Mouse (Mus musculus) midbrain, embryonic 14.5 days (tissue): ENCODE results near the gene Galnt2. TPM values are rescaled to one million over a fixed set of nuclear protein-coding genes. Genes with fewer than 3 reads are reported as not detected.

ENCODE experiments used
- ATAC-seq: fragments of 200-750 bp; cut with Nextera tagmentation; 2 replicates; pipeline ENCODE4 v1.8.0; 2017; ENCODE audit warnings: moderate number of reproducible peaks, moderate library complexity; ENCODE audit not compliant: low FRiP score, low TSS enrichment
- DNase-seq: peaks from one replicate; pipeline ENCODE4 v3.0.0-alpha.2; 2015
- H3K27ac ChIP-seq: fragments of 300-500 bp; sonication (generic); replicated peaks from 2 replicates; pipeline ENCODE4 v1.5.1; 2014; ENCODE audit warnings: mild to moderate bottlenecking, low read depth, low read length, moderate library complexity
- H3K27me3 ChIP-seq: fragments of 300-500 bp; sonication (generic); 2 replicates; pipeline ENCODE4 v1.6.1; 2014; ENCODE audit warnings: low read length, control low read depth, mixed read lengths; ENCODE audit not compliant: control insufficient read depth, insufficient read depth
- H3K36me3 ChIP-seq: fragments of 300-500 bp; sonication (generic); 2 replicates; pipeline ENCODE4 v1.6.1; 2014; ENCODE audit warnings: low read length, control low read depth; ENCODE audit not compliant: control insufficient read depth, insufficient read depth
- H3K4me1 ChIP-seq: fragments of 300-500 bp; sonication (generic); 2 replicates; pipeline ENCODE4 v1.6.1; 2014; ENCODE audit warnings: mild to moderate bottlenecking, antibody characterized with exemption, low read length, control low read depth; ENCODE audit not compliant: control insufficient read depth, insufficient read depth
- H3K4me2 ChIP-seq: fragments of 300-500 bp; sonication (generic); 2 replicates; pipeline ENCODE4 v1.6.1; 2014; ENCODE audit warnings: mild to moderate bottlenecking, low read length, moderate library complexity
- H3K4me3 ChIP-seq: fragments of 300-500 bp; sonication (generic); replicated peaks from 2 replicates; pipeline ENCODE4 v1.5.1; 2014; ENCODE audit warnings: low read depth, low read length
- H3K9ac ChIP-seq: fragments of 300-500 bp; sonication (generic); replicated peaks from 2 replicates; pipeline ENCODE4 v1.6.1; 2014; ENCODE audit warnings: mild to moderate bottlenecking, low read length, moderate library complexity
- H3K9me3 ChIP-seq: fragments of 300-500 bp; sonication (generic); 2 replicates; pipeline ENCODE4 v1.6.1; 2016; ENCODE audit warnings: low read length, control low read depth, mixed read lengths; ENCODE audit not compliant: control insufficient read depth
- WGBS: fragments of 180-500 bp; shearing (Covaris S2); extraction: QIAGEN DNeasy Blood & Tissue Kit; methylation state at CpG from one replicate; pipeline ENCODE4 v1.1.7; 2014; 5-methylcytosine and 5-hydroxymethylcytosine counted together
- polyA plus RNA-seq: library from polyadenylated mRNA; unstranded; fragments of >200 nt; fragmentation: Nextera tagmentation; extraction: Ambion mirVana; gene quantifications from 2 replicates; pipeline ENCODE4 v1.2.1, GENCODE M21; 2014

Galnt2 gene
- polyA plus RNA-seq, 1 experiment from 2014 or later, result 70.1 TPM

- Histone ChIP-seq H3K9ac (no peak overlapping the region), H3K27me3 (no peaks in the 10 kb centered on the region), H3K36me3 (peaks cover 89% of the 10 kb centered on the region), H3K4me2 (no peak overlapping the region), H3K4me1 (no peaks in the 10 kb centered on the region), H3K27ac (no peak overlapping the region), H3K9me3 (no peaks in the 10 kb centered on the region), H3K4me3 (no peak overlapping the region)
- 89% methylated on average over 3 of the region's 3 CpGs for WGBS
- no peak for ATAC-seq
- DNase-seq, result no peak
Observed at GRCm38 (mm10) chr8:124339742-124340141, 108.6 kb downstream of the Galnt2 start.

GRCm38 (mm10) chr8:124340360-124341068, 109.3 kb downstream of the Galnt2 start:
- no peak overlapping the region for H3K9ac ChIP-seq
- WGBS, result 58% methylated on average over 17 of the region's 17 CpGs
- H3K4me1 ChIP-seq, result no peaks in the 10 kb centered on the region
- peaks cover 89% of the 10 kb centered on the region for H3K36me3 ChIP-seq
- 0 out of 2 replicates have a peak overlapping the region, but pooled peaks have one; percentile 45 for H3K27ac ChIP-seq
- no peak overlapping the region for H3K4me2 ChIP-seq
- H3K9me3 ChIP-seq, result no peaks in the 10 kb centered on the region
- H3K27me3 ChIP-seq, result no peaks in the 10 kb centered on the region
- DNase-seq, result peak; percentile 38
- peak; percentile 24; the same call in 1 of the 2 replicates for ATAC-seq
- no peak overlapping the region for H3K4me3 ChIP-seq

DNA sequence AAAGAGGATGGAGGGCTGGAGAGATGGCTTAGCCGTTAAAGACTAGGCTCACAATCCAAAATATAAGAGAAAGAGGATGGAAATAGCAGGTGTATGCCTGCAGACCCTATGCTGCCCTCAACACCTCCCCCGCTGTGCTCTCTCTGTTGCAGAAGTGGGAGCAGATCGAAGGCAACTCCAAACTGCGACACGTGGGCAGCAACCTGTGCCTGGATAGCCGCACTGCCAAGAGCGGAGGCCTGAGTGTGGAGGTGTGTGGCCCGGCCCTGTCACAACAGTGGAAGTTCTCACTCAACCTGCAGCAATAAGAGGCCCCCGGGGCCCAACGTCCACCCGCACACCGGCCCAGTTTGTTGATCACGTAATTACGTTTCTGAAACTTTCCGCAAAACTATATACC, 112.0 kb downstream of the Galnt2 start:
- no peak for DNase-seq
- WGBS, result 96% methylated on average over 15 of the region's 15 CpGs
- no peaks in the 10 kb centered on the region for H3K9me3 ChIP-seq
- H3K4me1 ChIP-seq, result no peaks in the 10 kb centered on the region
- H3K27ac ChIP-seq, result no peak overlapping the region
- no peak overlapping the region for H3K4me3 ChIP-seq
- H3K36me3 ChIP-seq, result peaks cover 68% of the 10 kb centered on the region
- H3K27me3 ChIP-seq, result no peaks in the 10 kb centered on the region
- no peak overlapping the region for H3K4me2 ChIP-seq
- no peak overlapping the region for H3K9ac ChIP-seq
- no peak for ATAC-seq

- Histone ChIP-seq H3K9me3 (no peaks in the 10 kb centered on the region), H3K4me2 (no peak overlapping the region), H3K4me3 (no peak overlapping the region), H3K4me1 (no peaks in the 10 kb centered on the region), H3K9ac (no peak overlapping the region), H3K27ac (no peak overlapping the region), H3K36me3 (peaks cover 60% of the 10 kb centered on the region), H3K27me3 (no peaks in the 10 kb centered on the region)
- DNase-seq (no peak), ATAC-seq (no peak)
- WGBS, result 91% methylated on average over 12 of the region's 12 CpGs
Observed at GRCm38 (mm10) chr8:124343991-124344390, 112.8 kb downstream of the Galnt2 start.

DNA sequence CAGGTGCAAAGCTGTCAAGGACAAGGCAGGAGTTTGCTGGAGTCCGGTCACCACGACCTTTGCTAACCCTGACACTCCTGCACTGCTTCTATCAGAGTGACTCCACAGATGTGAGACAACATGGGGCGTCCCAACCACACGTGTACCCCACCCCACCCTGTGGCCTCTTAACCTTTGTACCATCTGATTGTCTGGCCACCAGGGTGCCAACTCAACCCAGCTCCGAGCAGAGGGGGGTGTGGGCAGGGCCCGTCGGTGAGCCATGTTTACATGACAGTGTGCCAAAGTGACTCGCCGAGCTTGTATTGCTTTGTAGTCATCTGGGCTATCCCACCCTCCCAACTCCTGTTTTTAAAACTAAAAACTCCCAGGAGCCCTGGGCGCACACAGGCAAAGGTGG, 113.9 kb downstream of the Galnt2 start:
- 85% methylated on average over 10 of the region's 10 CpGs for WGBS
- H3K36me3 ChIP-seq, result peaks cover 53% of the 10 kb centered on the region
- ATAC-seq, result no peak

DNA sequence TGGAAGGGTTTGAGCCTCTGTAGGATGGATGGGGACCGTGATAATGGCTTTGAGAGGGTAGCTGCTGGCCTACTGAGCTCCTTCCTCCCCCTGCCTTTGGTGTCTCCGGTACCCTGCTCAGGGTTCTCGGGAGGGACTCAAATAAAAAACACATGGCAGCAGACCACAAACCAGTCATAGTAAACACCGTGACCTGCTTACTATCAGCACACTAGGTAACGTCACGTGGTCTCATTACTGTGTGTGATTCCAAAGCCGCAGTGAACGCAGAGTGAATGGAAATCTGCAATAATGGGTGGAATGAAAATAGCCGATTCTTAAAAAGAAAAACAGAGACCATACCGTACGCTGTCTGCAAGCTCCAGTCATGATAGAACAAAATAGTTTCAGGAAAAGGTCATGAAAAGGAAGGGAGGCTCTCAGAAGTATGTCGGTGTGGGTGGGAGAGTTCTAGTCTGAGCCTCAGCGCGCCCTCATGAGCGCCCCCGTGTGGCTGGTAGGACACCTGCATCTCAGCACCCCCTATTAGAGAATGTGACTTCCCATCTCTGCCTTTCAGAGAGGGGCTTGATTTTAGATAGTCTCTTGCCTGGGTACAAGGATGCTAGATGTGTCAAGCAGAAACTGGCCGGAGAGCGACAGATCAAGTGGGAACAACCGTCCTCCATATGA, 115.8 kb downstream of the Galnt2 start:
- H3K27ac ChIP-seq, result no peak overlapping the region
- 48% methylated on average over 19 of the region's 19 CpGs for WGBS
- no peaks in the 10 kb centered on the region for H3K4me1 ChIP-seq
- no peak for ATAC-seq
- no peak overlapping the region for H3K9ac ChIP-seq
- peak; percentile 87 for DNase-seq
- H3K9me3 ChIP-seq, result no peaks in the 10 kb centered on the region
- no peak overlapping the region for H3K4me2 ChIP-seq
- no peak overlapping the region for H3K4me3 ChIP-seq
- H3K27me3 ChIP-seq, result no peaks in the 10 kb centered on the region
- peaks cover 36% of the 10 kb centered on the region for H3K36me3 ChIP-seq

More for the DNA sequence above, 113.9 kb downstream of the Galnt2 start:
- Histone ChIP-seq H3K9me3 (no peaks in the 10 kb centered on the region), H3K27me3 (no peaks in the 10 kb centered on the region), H3K4me1 (no peaks in the 10 kb centered on the region), H3K4me3 (no peak overlapping the region), H3K4me2 (no peak overlapping the region), H3K27ac (no peak overlapping the region), H3K9ac (no peak overlapping the region)
- DNase-seq, result no peak

- Histone ChIP-seq H3K27ac (no peak overlapping the region), H3K4me2 (no peak overlapping the region), H3K27me3 (no peaks in the 10 kb centered on the region), H3K9me3 (no peaks in the 10 kb centered on the region), H3K9ac (no peak overlapping the region), H3K4me1 (no peaks in the 10 kb centered on the region), H3K4me3 (no peak overlapping the region), H3K36me3 (peaks cover 30% of the 10 kb centered on the region)
- DNase-seq, result no peak
- 36% methylated on average over 1 of the region's 1 CpGs for WGBS
- no peak for ATAC-seq
Observed at GRCm38 (mm10) chr8:124348087-124348486, 116.9 kb downstream of the Galnt2 start.

DNA sequence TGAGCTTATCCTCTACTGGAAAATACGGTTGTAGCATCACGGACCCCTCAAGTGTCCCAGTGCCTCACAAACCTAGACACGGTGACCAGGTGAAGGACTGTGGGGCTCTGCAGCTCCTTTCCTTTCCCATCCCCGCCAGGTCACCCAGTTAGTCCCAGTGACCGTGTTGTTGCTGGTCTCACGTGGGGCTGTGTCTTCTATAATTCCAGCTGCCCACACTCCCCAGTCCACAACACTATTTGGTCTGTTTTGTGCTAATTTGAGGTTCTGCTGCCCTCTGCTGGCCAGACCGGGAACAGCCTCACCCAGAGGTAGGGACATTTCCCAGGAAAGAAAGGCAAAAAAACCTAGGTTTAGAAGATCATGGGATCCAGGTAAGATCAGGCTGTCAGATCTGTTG, 118.5 kb downstream of the Galnt2 start:
- Histone ChIP-seq H3K4me2 (no peak overlapping the region), H3K27me3 (no peaks in the 10 kb centered on the region), H3K4me3 (no peak overlapping the region), H3K27ac (no peak overlapping the region), H3K36me3 (peaks cover 14% of the 10 kb centered on the region), H3K4me1 (no peaks in the 10 kb centered on the region), H3K9me3 (no peaks in the 10 kb centered on the region), H3K9ac (no peak overlapping the region)
- ATAC-seq, result peak; percentile 53; the same call in 1 of the 2 replicates
- WGBS, result 37% methylated on average over 7 of the region's 7 CpGs
- peak; percentile 90 for DNase-seq

DNA sequence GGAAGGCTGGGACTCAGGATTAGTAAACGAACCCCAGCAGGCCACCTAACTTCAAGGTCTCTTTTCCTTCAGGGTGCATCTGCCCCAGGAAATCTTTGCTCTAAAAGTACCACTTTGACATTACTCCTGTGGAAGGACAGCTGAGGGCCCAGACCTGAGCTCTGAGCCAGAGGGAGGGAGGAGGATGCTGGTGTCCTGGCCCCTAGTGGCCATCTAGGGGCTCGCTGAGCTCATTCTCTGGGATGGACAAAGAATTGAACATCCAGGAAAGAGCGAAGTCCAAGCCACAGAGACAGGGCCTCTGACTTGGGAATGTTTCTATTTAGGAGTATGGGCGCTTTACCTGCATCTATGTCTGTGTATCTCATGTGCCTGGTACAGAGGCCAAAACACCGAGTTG, 120.4 kb downstream of the Galnt2 start:
- no peak overlapping the region for H3K4me2 ChIP-seq
- DNase-seq, result no peak
- H3K9me3 ChIP-seq, result no peaks in the 10 kb centered on the region
- H3K4me3 ChIP-seq, result no peak overlapping the region
- no peaks in the 10 kb centered on the region for H3K27me3 ChIP-seq
- H3K4me1 ChIP-seq, result no peaks in the 10 kb centered on the region
- no peak for ATAC-seq
- no peaks in the 10 kb centered on the region for H3K36me3 ChIP-seq
- no peak overlapping the region for H3K27ac ChIP-seq
- 64% methylated on average over 5 of the region's 5 CpGs for WGBS
- no peak overlapping the region for H3K9ac ChIP-seq
